Mouse (Mus musculus) embryo, embryonic 10 days (tissue): ENCODE results near the gene Prkag2.
"Not testable (repeated sequence)": the region's sequence is repeated elsewhere in the genome, so short reads cannot be mapped to it uniquely, and the experiment has no call there.

Experiments used
- DNase-seq: peaks from one replicate; pipeline ENCODE4 v3.0.0-alpha.2; 2015; ENCODE audit warnings: low spot score

The Prkag2 gene

DNA sequence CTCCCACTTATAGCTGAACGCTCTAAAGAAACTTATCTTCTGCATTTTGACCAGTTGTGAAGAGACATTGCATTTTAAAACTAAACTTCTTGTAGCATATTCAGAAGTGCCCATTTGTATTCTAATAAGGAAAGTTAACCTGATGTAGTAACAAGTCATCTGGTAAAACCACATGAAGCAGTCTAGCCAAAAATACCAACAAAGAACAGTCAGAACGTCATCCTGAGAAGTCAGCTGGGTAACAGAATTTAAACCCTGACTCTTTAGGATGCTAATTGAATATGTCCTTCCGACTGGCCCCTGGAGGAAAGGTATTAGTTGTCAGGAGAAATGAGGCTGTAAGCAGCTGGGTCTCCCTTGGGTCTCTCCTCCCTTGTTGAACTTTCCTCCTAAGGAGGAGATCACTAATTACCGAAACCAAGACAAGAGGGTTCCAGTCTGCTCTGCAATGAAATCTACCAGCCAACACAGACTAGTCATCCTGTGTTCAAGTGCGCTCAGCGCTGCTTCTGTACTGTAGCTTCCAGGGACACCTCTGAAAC, 276.5 kb downstream of the Prkag2 start:
- DNase-seq = no peak

DNA sequence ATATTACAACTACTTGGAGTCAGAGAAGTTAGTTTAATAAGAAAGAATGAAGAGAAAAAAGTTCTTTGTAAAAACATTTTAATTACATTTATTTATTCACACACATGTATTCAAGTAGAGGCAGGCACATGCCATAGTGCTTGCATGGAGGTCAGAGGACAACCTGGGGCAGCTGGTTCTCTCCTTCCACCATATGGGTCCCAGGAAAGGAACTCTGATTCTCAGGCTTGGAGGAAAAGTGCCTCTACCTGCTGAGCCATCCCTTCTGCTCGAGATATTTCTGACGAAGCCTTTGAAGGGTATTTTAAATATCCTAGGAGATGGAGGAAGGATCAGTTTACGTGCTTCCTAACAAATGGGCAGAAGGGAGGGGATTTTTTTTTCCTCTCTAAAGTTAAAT, 277.7 kb downstream of the Prkag2 start:
- DNase-seq = no peak

DNA sequence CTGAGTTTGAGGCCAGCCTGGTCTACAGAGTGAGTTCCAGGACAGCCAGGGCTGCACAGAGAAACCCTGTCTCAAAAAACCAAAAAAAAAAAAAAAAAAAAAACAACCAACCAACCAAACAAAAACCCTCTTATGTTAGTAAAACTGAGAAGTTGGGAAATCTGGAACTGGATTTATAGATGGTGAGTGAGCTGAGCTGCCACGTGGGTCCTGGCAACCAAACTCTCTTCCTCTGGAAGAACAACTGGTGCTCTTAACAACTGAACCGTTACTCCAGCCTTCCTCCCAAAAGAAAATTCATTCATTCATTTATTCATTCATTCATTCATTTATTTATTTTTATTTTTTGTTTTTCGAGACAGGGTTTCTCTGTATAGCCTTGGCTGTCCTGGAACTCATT, 278.2 kb downstream of the Prkag2 start:
- not testable (repeated sequence) for DNase-seq

DNA sequence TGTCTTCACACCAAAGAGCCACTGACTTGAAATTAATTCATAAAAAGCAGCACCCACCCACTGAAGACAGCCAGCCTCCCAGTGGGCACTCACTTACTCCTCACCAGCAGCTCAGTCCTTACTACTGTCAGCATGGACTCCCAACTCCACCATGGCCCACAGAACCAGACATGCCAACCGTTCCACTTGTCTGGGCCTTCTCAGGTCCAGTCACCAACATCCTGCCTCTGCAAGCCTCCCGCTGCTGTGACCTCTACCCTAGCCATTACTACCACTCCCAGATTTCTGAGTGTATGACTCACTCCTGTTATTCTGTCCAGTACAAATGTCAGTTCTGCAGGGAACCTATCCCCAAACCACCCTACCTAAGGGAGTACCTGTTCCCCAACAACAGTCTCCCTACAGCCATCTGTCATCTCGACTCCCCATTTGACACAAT, 279.0 kb downstream of the Prkag2 start:
- DNase-seq = no peak

DNA sequence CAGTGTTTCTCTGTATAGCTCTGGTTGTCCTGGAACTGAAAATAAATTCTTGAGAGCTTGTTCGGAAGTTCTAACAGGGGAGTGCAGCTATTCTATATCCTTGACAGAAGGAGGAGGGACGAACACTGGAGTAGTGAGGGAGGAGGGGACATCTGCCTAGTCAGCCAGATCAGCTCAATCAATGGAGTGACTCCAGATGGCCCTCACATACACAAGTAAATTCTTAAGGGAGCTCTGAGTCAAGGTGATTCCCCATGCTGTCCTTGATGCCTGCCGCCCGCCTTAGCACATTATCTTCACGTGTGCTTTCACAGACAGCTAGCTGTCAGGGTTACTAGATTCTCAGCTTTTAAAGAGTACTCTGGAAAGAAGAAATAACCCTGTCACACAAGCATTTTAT, 279.8 kb downstream of the Prkag2 start:
- no peak for DNase-seq

DNA sequence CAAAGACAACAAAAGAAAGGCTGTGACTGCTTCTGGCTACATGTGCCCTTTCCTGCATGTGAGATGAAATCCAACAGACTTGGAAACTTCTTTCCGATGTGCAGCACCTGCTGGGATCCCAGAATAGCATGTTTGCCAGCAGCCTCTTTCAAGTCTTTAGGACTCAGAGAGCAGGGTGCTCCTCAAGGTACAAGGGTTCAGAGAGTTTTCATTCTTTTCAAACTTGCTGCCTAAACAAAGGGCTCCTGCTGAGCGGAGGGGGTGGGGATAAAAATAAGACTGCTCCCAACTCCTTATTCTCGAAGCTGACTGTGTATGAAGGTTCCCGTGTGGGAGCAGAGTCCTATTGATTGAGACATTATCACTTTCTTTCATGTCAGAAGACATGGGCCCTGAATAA, 283.3 kb downstream of the Prkag2 start:
- DNase-seq = no peak

DNA sequence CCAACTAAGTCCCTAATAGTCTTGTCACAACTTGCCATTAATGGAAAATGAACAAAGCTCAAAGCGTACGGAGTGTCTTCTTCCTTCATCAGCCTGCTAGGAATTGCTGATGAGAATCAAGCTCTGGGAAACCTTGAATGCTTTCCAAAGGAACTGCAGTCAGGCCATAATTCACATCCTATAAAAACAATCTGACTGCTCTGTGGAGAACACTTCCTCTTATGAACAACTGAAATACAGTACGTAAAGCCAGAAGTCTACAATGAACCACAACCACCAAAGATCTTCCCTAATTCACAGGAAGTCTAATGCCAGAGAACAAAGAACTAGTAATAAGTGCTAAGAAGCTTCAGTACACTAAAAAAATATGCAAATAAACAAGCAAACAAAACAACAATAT, 286.5 kb downstream of the Prkag2 start:
- DNase-seq = no peak

DNA sequence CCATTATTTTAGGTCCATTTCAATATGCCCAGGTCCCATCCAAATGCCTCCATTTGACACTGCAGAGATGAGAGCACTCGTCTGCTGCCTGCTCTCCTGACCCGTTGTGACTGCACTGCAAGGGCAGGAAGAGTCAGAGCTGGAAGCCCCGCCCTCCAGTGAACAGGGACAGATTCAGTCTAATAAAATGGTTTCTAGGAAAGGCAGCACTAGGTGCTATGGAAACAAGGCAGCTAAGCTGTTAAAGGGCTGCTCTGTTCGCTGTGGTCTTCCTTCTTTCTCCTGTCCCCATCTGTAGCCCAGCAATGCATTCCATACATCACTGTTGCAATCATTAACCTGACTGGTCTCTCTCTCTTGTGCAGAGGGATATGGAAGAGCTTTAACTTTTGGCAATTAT, 287.4 kb downstream of the Prkag2 start:
- DNase-seq = no peak
